ENCODE assay signal across 8 mouse cellular contexts in genomic region chr17:18858822-18859221, GRCm38 (mm10). TPM values are rescaled to one million over a fixed set of nuclear protein-coding genes. Genes with fewer than 3 reads are reported as not detected.
"Had no signal": no experiment of that assay in that cellular context is flagged by ENCODE, and none has a peak within 500 bp of the region (broad histone marks: within the 10 kb centered on the region; RNA-seq: fewer than 3 reads in every experiment).

No protein-coding gene starts in this region.

RNA-seq across cellular contexts. Expression of gene Vmn2r97, which starts 55.3 kb away (rescaled TPM):
- polyA plus RNA-seq: neural tube, embryonic 14.5 days; small intestine, adult 2 months; spleen, adult 2 months; stomach, embryonic 15.5 days; stomach, postnatal 0 days; testis, adult 2 months; thymus, adult 2 months; urinary bladder, adult 2 months had no signal
